Mouse (Mus musculus) embryonic facial prominence, embryonic 14.5 days (tissue): ENCODE data around the gene Stoml2. TPM values are rescaled to one million over a fixed set of nuclear protein-coding genes. Genes with fewer than 3 reads are reported as not detected.

Experiments used
- ATAC-seq: fragments of 200-750 bp; cut with Nextera tagmentation; 2 replicates; pipeline ENCODE4 v1.8.0; 2017; ENCODE audit warnings: low read depth, moderate number of reproducible peaks, moderate TSS enrichment
- DNase-seq: peaks from one replicate; pipeline ENCODE4 v3.0.0-alpha.2; 2015; ENCODE audit warnings: low spot score
- H3K27ac ChIP-seq: fragments of 300-500 bp; sonication (generic); replicated peaks from 2 replicates; pipeline ENCODE4 v1.5.1; 2014; ENCODE audit warnings: low read depth, mild to moderate bottlenecking, low read length, moderate library complexity
- H3K27me3 ChIP-seq: fragments of 300-500 bp; sonication (generic); replicated peaks from 2 replicates; pipeline ENCODE4 v1.6.1; 2014; ENCODE audit warnings: low read length; ENCODE audit not compliant: control insufficient read depth, insufficient read depth
- H3K36me3 ChIP-seq: fragments of 300-500 bp; sonication (generic); 2 replicates; pipeline ENCODE4 v1.6.1; 2014; ENCODE audit warnings: low read length, mixed read lengths; ENCODE audit not compliant: control insufficient read depth, insufficient read depth
- H3K4me1 ChIP-seq: fragments of 300-500 bp; sonication (generic); 2 replicates; pipeline ENCODE4 v1.6.1; 2014; ENCODE audit warnings: antibody characterized with exemption, low read length; ENCODE audit not compliant: control insufficient read depth, insufficient read depth
- H3K4me2 ChIP-seq: fragments of 300-500 bp; sonication (generic); 2 replicates; pipeline ENCODE4 v1.6.1; 2014; ENCODE audit warnings: low read depth, mild to moderate bottlenecking, low read length, moderate library complexity, mixed read lengths
- H3K4me3 ChIP-seq: fragments of 300-500 bp; sonication (generic); 2 replicates; pipeline ENCODE4 v1.5.1; 2014; ENCODE audit warnings: low read depth, mild to moderate bottlenecking, low read length
- H3K9ac ChIP-seq: fragments of 300-500 bp; sonication (generic); 2 replicates; pipeline ENCODE4 v1.6.1; 2014; ENCODE audit warnings: low read depth, mild to moderate bottlenecking, low read length, moderate library complexity, mixed read lengths
- H3K9me3 ChIP-seq: fragments of 300-500 bp; sonication (generic); 2 replicates; pipeline ENCODE4 v1.6.1; 2016; ENCODE audit warnings: low read length; ENCODE audit not compliant: control insufficient read depth
- WGBS: fragments of 180-500 bp; shearing (Covaris S2); extraction: QIAGEN DNeasy Blood & Tissue Kit; methylation state at CpG from one replicate; pipeline ENCODE4 v1.1.7; 2014; 5-methylcytosine and 5-hydroxymethylcytosine counted together
- polyA plus RNA-seq: library from polyadenylated mRNA; unstranded; fragments of >200 nt; fragmentation: Nextera tagmentation; extraction: Ambion mirVana; gene quantifications from 2 replicates; pipeline ENCODE4 v1.2.1, GENCODE M21; 2014

Gene Stoml2
- polyA plus RNA-seq, 1 experiment from 2014 or later, result 285 TPM

DNA sequence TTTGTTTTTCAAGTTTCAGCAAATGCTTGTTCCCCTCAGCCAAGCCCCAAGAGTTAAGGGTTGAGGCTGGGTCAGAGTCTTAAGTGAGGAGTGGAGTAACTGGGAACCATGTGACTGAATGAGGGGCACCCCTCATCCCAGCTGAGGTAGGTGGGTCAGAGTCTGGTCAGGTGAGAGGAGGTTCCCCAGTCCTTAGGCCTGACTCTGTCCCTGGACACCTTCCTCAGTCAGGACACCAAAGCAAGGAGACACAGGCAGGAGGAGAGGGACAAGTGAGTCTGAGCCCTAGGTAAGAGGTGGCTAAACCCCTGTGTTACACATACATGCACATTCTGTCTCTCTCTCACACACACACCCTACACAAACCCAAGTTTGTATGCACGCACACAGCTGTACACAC lies 991 bp upstream of the Stoml2 start:
- ATAC-seq, result no peak
- Histone ChIP-seq H3K9me3 (no peaks in the 10 kb centered on the region), H3K4me3 (no peak overlapping the region), H3K4me1 (peaks cover 5% of the 10 kb centered on the region; the same call in 1 of the 2 replicates), H3K27me3 (no peaks in the 10 kb centered on the region), H3K36me3 (peaks cover 56% of the 10 kb centered on the region), H3K4me2 (no peak overlapping the region), H3K27ac (peak overlapping the region; percentile 90; the same call in 1 of the 2 replicates), H3K9ac (no peak overlapping the region)
- no peak for DNase-seq
- WGBS, result 73% methylated on average over 1 of the region's 1 CpGs

GRCm38 (mm10) chr4:43030780-43031230 lies 705 bp downstream of the Stoml2 start:
- WGBS, result 2% methylated on average over 24 of the region's 28 CpGs
- Histone ChIP-seq H3K9me3 (no peaks in the 10 kb centered on the region), H3K4me3 (peak overlapping the region; percentile 86), H3K36me3 (peaks cover 59% of the 10 kb centered on the region), H3K27me3 (no peaks in the 10 kb centered on the region), H3K27ac (peak overlapping the region; percentile 90), H3K9ac (peak overlapping the region; percentile 96), H3K4me2 (peak overlapping the region; percentile 84), H3K4me1 (peaks cover 5% of the 10 kb centered on the region; the same call in 1 of the 2 replicates)
- ATAC-seq (peak; percentile 58), DNase-seq (no peak)

DNA sequence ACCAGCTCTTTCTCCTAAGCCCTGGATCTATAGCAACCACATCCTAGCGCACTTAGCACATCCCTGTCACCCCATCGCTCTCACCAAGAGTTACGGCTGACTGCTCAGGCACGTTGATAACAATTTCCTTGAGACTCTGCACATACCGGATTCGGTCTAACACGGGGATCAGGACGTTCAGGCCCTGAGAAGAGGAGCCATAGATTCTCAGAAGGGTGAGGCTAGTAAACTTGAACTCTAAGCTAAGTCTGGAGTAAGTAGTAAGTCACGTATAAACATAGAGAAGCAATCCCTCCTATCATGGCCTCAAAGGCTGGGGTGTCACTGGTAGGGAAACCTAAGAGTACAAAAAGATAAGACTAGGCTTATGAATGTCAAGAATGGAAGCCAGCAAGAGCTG lies 1.2 kb downstream of the Stoml2 start:
- Histone ChIP-seq H3K9ac (peak overlapping the region; percentile 96), H3K27me3 (no peaks in the 10 kb centered on the region), H3K27ac (peak overlapping the region; percentile 90), H3K4me2 (peak overlapping the region; percentile 84), H3K4me3 (peak overlapping the region; percentile 86), H3K4me1 (peaks cover 5% of the 10 kb centered on the region; the same call in 1 of the 2 replicates), H3K9me3 (no peaks in the 10 kb centered on the region), H3K36me3 (peaks cover 54% of the 10 kb centered on the region)
- DNase-seq (no peak), ATAC-seq (no peak)
- 79% methylated on average over 9 of the region's 9 CpGs for WGBS

- no peak for DNase-seq
- no peak for ATAC-seq
- Histone ChIP-seq H3K4me2 (no peak overlapping the region), H3K36me3 (peaks cover 52% of the 10 kb centered on the region), H3K9ac (peak overlapping the region; percentile 96; the same call in 1 of the 2 replicates), H3K4me1 (peaks cover 9% of the 10 kb centered on the region), H3K27ac (no peak overlapping the region), H3K27me3 (no peaks in the 10 kb centered on the region), H3K4me3 (no peak overlapping the region), H3K9me3 (no peaks in the 10 kb centered on the region)
- WGBS, result 91% methylated on average over 9 of the region's 9 CpGs
Observed at GRCm38 (mm10) chr4:43029749-43030148, 1.8 kb downstream of the Stoml2 start.

DNA sequence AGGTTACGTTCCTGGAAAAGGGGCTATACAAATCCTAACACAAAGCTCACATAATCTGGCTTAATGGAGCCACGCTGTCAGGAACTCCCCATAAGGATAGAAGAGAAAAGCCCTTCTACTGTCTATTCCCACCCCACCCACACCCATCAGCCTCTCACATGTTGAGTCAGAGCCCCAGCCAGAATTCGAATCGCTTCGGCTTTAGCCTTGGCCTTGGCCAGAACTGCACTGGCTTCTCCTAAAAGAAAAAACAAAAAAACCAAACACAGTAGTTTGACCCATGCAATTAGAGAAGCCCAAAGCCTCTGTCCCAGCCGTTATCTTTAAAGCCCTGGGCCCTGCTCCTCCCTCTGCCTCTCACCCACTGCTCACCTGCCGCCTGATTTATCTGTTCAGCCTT lies 2.4 kb downstream of the Stoml2 start:
- no peaks in the 10 kb centered on the region for H3K9me3 ChIP-seq
- H3K4me2 ChIP-seq, result no peak overlapping the region
- 97% methylated on average over 7 of the region's 7 CpGs for WGBS
- peaks cover 46% of the 10 kb centered on the region for H3K36me3 ChIP-seq
- no peak overlapping the region for H3K27ac ChIP-seq
- no peak overlapping the region for H3K9ac ChIP-seq
- ATAC-seq (no peak), DNase-seq (no peak)
- H3K4me3 ChIP-seq, result no peak overlapping the region
- H3K27me3 ChIP-seq, result no peaks in the 10 kb centered on the region
- H3K4me1 ChIP-seq, result peaks cover 13% of the 10 kb centered on the region

- Histone ChIP-seq H3K4me2 (peak within 1 kb of the TSS; percentile 86), H3K9me3 (no peaks in the 10 kb centered on the region), H3K27me3 (no peaks in the 10 kb centered on the region), H3K36me3 (peaks cover 67% of the 10 kb centered on the region), H3K9ac (peak within 1 kb of the TSS; percentile 66), H3K4me1 (peaks cover 11% of the 10 kb centered on the region), H3K4me3 (peak within 1 kb of the TSS; percentile 70), H3K27ac (peak within 1 kb of the TSS; percentile 91)
- ATAC-seq (peak; percentile 95), DNase-seq (peak; percentile 95)
- WGBS, result 5% methylated on average over 42 of the region's 42 CpGs
Observed at GRCm38 (mm10) chr4:43025084-43025960, 6.2 kb downstream of the Stoml2 start, which contains the start of gene Pigo. TSS of gene Pigo (minus strand) at chr4:43025819.

- Histone ChIP-seq H3K4me2 (peak overlapping the region; percentile 86), H3K27me3 (no peaks in the 10 kb centered on the region), H3K27ac (peak overlapping the region; percentile 91), H3K4me3 (peak overlapping the region; percentile 70), H3K9me3 (no peaks in the 10 kb centered on the region), H3K4me1 (peaks cover 8% of the 10 kb centered on the region), H3K9ac (peak overlapping the region; percentile 66), H3K36me3 (peaks cover 72% of the 10 kb centered on the region)
- WGBS, result 77% methylated on average over 14 of the region's 14 CpGs
- ATAC-seq (no peak), DNase-seq (no peak)
Observed at GRCm38 (mm10) chr4:43024673-43025072, 6.8 kb downstream of the Stoml2 start.

DNA sequence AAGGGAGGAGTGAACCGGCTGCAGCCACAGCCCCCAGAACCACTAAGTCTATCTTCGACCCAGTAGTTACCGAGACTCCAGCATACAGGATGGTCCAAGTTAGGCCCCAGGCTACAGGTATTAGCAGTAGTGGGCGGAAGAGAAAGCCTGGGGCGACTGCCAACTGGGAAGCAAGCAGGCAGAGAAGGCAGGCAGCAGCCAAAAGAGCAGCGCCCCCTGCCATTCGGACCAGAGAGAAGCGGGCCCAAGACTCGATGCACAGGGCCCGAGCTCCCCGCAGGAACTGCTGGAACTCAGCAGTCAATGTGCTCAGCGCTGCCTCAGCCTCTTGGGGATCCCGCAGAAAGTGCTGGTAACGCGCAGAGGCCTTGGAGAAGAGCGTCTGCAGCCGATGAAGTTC lies 10.2 kb downstream of the Stoml2 start:
- 79% methylated on average over 17 of the region's 17 CpGs for WGBS
- ATAC-seq (no peak), DNase-seq (no peak)
- Histone ChIP-seq H3K4me1 (peaks cover 8% of the 10 kb centered on the region), H3K27me3 (no peaks in the 10 kb centered on the region), H3K9me3 (no peaks in the 10 kb centered on the region), H3K4me2 (no peak overlapping the region), H3K9ac (no peak overlapping the region), H3K36me3 (peaks cover 71% of the 10 kb centered on the region), H3K27ac (no peak overlapping the region), H3K4me3 (no peak overlapping the region)
